Mouse (Mus musculus) adrenal gland, postnatal 25 days (tissue): ENCODE measurements at regions not wholly inside any gene's neighbourhood (a gene's known extent, or its start where the extent isn't known, plus 50 kb on each side); places are given as distances from the start of the nearest gene placed in this dataset.
A peak's percentile ranks its signal among the peaks of the same experiment; 100 is the strongest.

Experiments
- DNase-seq: peaks from one replicate; pipeline ENCODE4 v3.0.0; 2021; ENCODE audit warnings: mixed read lengths

GRCm38 (mm10) chr11:27833736-27834135, 505.9 kb downstream of the Gm6685 start:
- DNase-seq, result no peak

- no peak for DNase-seq
Measured at GRCm38 (mm10) chr11:27799826-27800620, 539.6 kb downstream of the Gm6685 start.

GRCm38 (mm10) chr11:27753913-27754218, 585.8 kb downstream of the Gm6685 start:
- no peak for DNase-seq

GRCm38 (mm10) chr11:27753212-27753912, 586.3 kb downstream of the Gm6685 start:
- DNase-seq, result peak; percentile 43

- DNase-seq, result no peak
Measured at GRCm38 (mm10) chr11:27726109-27726508, 613.6 kb downstream of the Gm6685 start.

GRCm38 (mm10) chr11:27721346-27721745, 618.3 kb downstream of the Gm6685 start:
- DNase-seq, result no peak

- no peak for DNase-seq
Measured at GRCm38 (mm10) chr11:27672436-27672835, 667.2 kb downstream of the Gm6685 start.
